Mouse (Mus musculus): ENCODE data around the gene Fmo5.

Fmo5 gene

DNA sequence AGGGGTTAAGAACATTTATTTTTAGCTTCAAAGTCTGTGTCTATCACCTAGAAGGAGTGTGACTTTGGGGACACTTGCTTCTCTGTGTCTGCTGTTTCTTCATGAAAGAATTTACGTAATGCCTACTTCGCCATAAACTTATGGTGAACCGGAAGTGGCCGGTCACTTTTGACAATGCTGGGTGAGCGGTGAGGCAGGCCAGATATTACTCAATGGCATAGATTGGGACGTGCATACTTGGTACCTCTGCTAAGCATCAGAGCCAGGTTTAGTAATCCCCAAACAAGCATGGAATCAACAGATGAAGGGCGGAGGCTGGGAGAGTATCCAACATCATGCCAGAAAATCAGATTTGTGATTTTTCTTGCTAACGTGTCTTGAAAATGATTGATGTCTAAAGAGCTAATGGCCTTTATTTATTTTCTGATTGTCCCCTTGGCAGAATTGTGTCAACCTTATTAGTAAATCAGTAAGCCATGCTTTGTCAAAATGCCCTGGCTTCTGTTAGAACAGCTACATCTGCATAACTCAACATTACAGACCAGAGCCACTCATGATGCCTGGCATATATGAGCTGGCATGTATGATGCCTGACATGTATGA lies 2.8 kb downstream of the Fmo5 start:
- no peak for DNase-seq (ENCODE audit: low read depth)

GRCm38 (mm10) chr3:97633456-97633855 lies 4.9 kb downstream of the Fmo5 start:
- DNase-seq (ENCODE audit: low read depth): no peak

DNA sequence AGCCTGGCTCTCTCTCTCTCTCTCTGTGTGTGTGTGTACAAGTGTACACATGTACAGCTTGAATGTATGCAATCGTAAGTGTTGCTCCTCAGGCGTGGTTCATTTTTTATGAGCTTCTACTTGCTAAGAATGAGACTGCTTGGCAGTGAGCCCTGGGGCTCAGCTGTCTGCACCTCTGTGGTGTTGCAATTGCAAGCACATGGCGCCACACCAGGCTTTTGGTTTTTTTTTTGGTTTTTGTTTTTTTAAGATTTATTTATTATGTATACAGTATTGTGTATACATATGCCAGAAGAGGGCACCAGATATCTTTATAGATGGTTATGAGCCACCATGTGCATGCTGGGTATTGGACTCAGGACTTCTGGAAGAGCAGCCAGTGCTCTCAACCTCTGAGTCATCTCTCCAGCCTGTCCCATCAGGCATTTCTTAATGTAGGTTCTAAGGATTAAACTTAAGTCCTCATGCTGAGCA lies 5.7 kb downstream of the Fmo5 start:
- no peak for DNase-seq (ENCODE audit: low read depth)

- no peak for DNase-seq (ENCODE audit: low read depth)
Observed at GRCm38 (mm10) chr3:97641396-97641795, 12.8 kb downstream of the Fmo5 start.

DNA sequence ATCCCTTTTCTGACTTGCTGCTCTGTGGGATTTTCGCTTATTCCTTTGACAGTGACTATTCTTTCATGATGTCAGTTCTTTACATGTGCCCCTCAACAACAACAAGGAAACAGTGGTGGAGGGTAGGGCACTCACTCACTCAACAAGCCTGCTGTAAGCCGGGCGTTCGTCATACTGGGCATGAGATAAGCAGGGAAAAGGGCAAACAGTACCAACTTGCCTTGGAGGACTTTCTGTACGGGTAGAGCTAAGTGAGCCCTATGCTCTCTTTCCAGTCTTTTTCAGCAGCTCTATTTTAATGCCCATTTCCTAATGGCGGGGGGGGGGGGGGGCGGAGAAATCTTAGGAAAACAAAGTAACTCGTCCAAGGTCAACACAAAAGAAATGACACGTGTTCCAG lies 13.4 kb downstream of the Fmo5 start:
- DNase-seq (ENCODE audit: low read depth): no peak

GRCm38 (mm10) chr3:97648518-97648917 lies 19.9 kb downstream of the Fmo5 start:
- no peak for DNase-seq (ENCODE audit: low read depth)

DNA sequence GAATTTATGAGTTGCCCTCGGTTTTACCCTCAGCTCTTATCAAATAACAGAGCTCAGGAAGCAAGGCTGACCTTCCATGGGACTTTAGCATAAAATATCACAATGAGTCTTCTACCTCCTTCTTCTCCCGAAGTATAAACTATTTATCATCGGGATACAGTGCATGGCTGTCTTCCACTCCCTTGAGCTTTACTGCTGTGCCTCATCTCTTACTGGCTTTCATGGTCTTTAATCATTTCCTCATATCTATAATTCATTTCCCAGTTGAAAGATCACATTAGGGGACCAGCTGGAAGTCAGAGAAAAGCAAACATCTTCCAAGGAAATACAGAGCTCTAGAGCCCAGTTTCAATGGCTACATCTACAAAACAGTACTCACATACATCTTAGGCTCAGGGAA lies 20.4 kb downstream of the Fmo5 start:
- DNase-seq (ENCODE audit: low read depth): no peak

GRCm38 (mm10) chr3:97649469-97649868 lies 20.9 kb downstream of the Fmo5 start:
- DNase-seq (ENCODE audit: low read depth): no peak

- DNase-seq (ENCODE audit: low read depth): no peak
Observed at GRCm38 (mm10) chr3:97651604-97652003, 23.0 kb downstream of the Fmo5 start.

DNA sequence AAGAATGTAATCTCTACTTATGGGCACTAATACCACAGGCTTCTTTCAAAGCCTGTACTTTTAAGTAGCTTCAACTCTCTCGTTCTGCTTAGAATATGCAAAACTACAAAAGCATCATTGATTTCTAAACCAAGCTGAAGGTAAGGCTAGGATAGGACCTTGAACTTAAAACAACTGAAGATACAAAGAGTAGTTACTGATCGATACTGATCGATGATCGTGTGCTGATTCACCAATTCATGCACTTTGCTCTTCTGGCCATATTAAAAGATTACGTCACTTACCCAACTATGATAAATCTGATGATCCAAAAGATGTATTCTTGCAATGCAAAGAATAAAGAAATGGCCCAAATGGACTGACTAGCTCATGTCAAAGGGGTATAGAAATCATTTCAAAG lies 25.2 kb downstream of the Fmo5 start:
- DNase-seq (ENCODE audit: low read depth): no peak

DNA sequence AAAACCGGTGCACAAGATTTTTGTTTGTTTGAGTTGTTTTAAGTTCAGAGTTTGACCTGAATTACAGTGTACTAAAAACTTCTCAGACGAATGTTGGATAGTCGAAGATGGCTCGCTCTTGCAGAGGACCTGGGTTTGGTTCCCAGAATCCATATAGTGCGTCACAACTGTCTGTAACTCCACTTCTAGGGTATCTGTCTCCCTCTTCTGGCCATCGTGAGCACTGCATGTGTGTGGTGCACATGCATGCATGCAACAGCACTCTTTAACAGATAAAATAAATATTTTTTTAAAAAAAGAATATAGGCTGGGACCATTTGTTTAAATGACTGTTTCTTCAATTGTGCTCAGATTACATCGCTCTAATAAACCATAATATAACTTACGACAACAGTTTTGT lies 26.3 kb downstream of the Fmo5 start:
- peak; percentile 58 for DNase-seq (ENCODE audit: low read depth)

GRCm38 (mm10) chr3:97657655-97658411 lies 29.2 kb downstream of the Fmo5 start, which contains the start of gene Prkab2:
Gene Prkab2 (plus strand): TSS chr3:97658193.
- DNase-seq (ENCODE audit: low read depth): peak; percentile 98

DNA sequence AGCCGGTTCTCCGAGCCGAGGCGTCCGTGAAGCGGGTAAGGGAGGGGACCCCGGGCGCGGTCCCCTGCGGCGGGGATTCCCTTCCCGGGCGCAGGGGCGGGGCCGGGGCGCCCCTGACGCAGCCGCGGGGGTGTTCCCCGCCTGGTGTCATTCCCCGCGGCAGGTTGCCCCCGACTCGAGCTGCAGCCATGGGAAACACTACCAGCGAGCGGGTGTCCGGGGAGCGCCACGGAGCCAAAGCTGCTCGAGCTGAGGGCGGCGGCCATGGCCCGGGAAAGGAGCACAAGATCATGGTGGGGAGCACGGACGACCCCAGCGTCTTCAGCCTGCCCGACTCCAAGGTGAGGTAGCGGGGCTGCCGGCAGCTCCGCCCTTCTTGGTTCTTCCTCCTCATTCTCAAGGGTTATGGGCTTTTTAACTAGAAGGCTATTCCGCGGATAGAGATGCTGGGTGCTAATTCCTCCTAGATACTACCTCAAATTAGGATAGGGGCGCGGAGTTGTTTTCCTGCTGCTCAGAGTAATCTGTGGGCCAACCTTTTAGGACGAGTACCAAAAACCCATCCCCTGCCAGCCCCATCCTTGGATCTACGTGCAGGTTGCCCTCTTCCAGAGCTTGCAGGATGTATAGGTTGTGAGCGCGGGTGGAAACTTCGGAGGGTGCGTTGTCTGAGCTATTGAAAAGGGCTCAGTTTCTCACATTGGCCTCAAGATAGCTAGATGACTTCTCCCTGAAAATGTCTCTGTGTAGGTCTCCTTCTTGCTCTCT lies 30.0 kb downstream of the Fmo5 start:
- no peak for DNase-seq (ENCODE audit: low read depth)

GRCm38 (mm10) chr3:97659746-97660145 lies 31.1 kb downstream of the Fmo5 start:
- no peak for DNase-seq (ENCODE audit: low read depth)

- DNase-seq (ENCODE audit: low read depth): no peak
Observed at GRCm38 (mm10) chr3:97661206-97661605, 32.6 kb downstream of the Fmo5 start.

GRCm38 (mm10) chr3:97665525-97665924 lies 36.9 kb downstream of the Fmo5 start:
- no peak for DNase-seq (ENCODE audit: low read depth)

DNA sequence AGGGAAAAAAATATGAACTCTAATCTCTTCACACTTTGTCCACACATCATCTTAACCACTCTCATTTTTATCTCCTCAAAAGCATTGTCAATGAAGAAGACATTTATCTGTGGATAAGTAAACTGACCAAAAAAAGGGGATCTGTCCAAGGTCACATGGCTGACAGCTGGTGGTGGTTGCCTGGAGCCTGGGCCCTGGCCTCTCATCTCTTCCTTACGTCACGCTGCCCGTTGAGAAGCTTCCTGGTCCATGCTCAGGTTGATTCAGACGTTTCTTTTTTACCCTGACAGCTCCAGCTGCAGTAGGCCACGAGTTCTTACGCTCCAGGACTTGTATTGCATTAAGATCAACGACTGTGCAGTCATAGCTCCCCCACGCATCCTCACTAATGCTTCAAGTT lies 37.5 kb downstream of the Fmo5 start:
- DNase-seq (ENCODE audit: low read depth): no peak

DNA sequence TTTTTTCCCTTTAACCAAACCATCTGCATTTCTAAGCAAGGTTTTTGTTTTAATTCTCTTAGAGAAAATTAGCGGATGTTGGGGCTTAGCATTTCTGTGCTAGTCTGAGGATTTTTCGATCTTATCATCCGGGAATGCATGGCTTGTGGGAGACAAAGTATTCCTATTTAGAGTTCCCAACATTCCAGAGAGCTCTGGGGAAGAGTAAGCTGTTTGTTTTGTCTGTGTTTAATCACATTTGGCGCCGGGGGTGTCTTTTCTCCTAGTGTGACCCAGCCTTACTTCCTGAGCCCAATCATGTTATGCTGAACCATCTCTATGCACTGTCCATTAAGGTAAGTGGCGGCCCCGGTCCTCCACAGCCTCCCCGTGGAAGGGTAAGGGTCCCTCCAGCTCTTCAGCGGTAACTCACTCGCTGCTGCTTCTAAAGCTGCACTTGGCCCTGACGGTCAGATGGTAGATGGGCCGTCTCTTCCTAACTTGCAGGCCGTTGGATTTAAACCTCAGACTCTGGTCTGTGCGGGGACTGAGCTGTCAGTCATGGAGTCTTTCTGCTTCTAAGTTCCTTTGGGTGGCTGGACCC lies 38.6 kb downstream of the Fmo5 start:
- no peak for DNase-seq (ENCODE audit: low read depth)

DNA sequence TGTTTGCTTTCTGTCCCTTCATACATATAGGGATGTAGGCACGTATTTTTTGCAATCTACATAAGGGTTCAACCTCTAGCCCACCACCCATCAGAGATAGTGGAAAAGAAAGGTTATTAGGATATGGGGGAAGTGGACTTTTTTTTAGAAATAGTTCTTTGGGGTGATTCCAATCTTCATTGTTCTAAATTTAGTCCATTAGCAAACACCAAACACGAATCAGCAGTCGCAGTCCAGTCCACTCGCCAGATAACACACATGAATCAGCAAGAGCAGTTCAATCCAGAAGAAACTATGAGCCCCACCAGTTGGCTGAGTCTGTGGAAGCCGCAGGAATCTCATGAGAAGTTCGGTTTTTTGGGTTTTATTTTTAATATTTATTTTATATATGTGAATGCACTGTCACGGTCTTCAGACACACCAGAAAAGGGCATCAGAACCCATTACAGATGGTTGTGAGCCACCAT lies 46.1 kb downstream of the Fmo5 start, which contains the start of gene Gm17651:
TSS of gene Gm17651 (minus strand) at position 51 of the 467 bp plus-strand sequence.
- no peak for DNase-seq (ENCODE audit: low read depth)

GRCm38 (mm10) chr3:97676126-97676525 lies 47.5 kb downstream of the Fmo5 start:
- DNase-seq (ENCODE audit: low read depth): no peak

GRCm38 (mm10) chr3:97678416-97678815 lies 49.8 kb downstream of the Fmo5 start:
- no peak for DNase-seq (ENCODE audit: low read depth)

DNA sequence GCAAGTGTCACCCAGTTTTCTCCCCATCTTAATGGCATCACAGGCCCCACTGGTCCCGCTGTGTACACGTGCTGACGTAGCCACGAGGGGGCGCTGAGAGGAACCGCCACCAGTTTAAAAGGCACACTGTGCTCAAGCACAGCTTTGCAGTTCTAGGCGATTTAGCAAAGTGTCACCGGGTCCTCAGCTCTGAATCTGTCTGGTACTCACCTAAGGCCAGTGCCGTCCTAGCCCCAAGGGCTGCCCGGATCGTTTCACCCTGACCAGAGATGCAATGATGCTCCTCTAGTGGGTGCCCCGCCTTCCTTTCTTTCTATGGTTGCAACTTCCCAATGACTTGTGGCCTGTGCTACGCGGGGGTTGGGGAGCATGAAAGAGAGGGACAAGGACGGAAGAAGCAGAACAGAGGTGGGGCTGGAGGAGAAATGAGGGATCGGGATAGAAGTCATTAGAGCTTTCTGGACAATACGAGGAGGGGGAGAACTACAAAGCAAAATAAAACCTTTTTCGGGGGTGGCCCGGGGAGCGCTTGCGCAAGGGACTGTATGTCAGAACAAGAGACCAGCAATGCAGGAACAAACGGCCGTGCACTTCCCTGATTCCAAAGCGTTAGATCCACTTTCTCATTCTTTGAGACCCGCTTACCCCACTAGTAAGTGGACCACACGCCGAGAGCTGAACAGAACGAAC lies 52.2 kb downstream of the Fmo5 start:
- peak; percentile 92 for DNase-seq (ENCODE audit: low read depth)
